Mouse (Mus musculus): Measurements from ENCODE around the gene Cntd1.

DNA sequence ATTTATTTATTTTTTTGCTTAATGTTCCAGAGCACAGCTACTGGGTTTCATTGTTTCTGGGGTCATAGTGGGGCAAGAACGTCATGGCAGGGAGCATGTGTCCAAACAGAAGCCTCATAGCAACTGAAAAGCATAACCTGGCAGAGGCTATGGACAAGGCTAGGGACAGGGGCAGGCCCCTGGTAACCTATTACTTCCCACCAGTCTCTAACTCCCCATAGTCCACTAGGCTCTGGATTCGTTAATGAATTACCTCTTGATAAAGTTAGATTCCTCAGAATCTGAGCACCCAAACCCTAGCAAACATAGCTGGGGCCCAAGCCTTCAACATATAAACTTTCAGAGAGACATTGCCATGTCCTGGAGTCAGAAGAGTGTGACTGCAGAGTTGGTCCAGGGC is 27.8 kb upstream of the Cntd1 start:
- no peak for TF ChIP-seq CTCF (IDR thresholded peaks at IDR 0.05)
- no peak for TF ChIP-seq EP300 (IDR thresholded peaks at IDR 0.05)

All from lung, postnatal 0 days (tissue).